Mouse (Mus musculus) liver, postnatal 0 days (tissue): ENCODE measurements around the gene Wfdc11.

Experiments
- CTCF ChIP-seq: sonication (generic); IDR thresholded peaks from 2 replicates; pipeline ENCODE4 v1.5.1; 2016; ENCODE audit warnings: antibody characterized with exemption, low read depth
- EP300 ChIP-seq: IDR thresholded peaks from 2 replicates; pipeline ENCODE4 v1.6.1; 2016; ENCODE audit warnings: antibody characterized with exemption, low read depth, mild to moderate bottlenecking

DNA sequence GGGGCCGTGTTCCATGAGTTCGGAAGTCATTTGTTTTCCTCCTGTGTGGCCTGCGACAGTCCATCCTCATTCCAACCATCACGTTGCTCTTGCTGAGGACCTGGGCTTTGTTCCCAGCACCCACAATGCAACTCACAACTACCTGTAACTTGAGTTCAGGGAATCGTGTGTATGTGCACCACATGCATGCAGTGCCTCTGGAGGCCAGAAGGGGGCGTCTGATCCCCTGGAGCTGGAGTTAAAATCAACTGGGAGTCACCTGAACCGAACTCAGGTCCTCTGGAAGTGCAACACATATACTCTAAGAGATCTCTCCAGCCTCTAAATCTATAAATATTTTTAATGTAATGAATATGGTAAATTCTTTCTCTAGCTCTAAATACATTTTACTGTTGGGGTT lies 2.2 kb upstream of the Wfdc11 start:
- TF ChIP-seq EP300 (no peak), CTCF (peak; percentile 55)
